Mouse (Mus musculus) frontal cortex, postnatal 10 days (tissue): ENCODE measurements around the gene Sphk1.
A peak's percentile ranks its signal among the peaks of the same experiment; 100 is the strongest.

Experiments used
- DNase-seq, 2 experiments: peaks; one replicate each; pipeline ENCODE4 v3.0.0; 2022; ENCODE audit warnings: low spot score in 2 of 2, mixed read lengths in 1 of 2

The Sphk1 gene

DNA sequence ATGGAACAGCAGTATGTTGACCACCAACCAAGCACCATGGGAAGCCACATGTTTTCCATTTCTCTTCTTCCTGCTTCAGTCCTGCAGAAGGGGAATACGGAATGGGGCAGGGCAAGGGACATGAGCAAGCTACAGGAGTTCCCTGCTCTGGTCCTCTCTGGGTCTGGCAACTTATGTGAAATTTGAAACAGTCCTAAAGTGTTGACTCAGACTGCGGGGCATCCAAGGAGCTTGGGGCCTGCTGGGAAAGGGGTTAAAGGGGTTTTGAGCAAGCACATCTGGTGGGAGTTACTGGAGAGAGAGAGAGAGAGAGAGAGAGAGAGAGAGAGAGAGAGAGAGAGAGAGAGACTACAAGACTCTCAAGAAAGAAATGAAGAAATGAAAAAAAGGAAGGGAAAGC, 22.0 kb upstream of the Sphk1 start:
- no peak for DNase-seq

DNA sequence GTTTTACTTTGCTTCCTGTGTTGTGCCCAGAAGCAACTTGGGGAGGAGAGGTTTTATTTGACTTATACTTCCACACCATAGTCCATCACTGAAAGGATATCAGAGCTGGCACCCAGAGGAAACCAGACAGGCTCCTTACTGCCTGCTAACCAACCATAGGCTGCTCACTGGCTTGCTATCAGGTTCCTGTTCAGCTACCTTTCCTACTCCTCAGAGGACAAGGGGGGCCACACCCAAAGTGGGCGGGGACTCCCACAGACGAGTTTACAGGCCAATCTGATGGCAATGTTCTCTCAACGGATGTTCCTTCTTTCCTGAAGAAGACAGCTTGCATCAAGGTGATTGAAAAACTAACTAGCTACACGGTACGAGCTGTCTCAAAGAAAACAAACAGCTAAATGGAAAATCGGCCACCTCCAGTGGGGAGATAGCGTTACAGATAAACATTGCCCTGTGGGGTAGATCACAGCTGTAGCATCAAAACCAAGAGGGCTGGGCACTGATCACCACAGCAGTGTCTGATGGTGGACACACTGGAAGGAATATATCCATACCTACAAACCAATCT, 19.3 kb upstream of the Sphk1 start:
- DNase-seq = no peak

DNA sequence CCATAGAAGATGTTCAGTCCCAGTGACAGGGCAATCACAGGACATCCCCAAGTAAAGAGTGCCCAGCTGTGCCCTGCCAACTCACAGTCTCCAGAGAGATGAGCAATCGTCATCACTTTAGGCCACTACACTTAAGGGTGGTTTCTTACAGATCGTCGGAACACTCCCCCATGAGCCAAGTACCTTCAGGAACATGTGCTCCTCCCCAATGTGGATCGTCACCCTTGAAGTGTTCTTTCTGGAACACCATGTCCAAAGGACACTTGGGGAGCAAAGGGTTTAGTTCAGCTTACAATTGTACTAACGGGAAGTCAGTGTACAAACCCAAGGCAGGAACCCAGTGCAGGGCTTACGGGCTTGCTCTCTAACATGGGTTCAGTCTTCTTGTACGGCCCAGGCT, 18.6 kb upstream of the Sphk1 start:
- DNase-seq = no peak

DNA sequence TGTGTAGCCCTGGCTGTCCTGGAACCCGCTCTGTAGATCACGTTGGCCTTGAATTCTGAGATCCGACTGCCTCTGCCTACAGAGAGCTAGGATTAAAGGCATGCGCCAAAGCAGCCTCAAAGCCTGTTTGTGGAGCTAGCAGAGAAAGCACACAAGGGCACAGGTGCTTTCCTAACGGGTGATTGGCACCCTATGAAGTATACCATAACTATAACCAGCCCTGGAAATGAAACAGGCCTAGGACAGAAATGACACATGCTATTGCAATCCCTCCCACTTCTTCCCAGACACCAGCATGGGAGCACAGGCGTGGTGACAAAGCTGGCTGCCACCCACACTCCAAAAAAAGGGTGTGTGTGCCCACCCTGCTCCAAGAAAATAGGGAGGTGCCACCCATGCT, 17.7 kb upstream of the Sphk1 start:
- DNase-seq = no peak

DNA sequence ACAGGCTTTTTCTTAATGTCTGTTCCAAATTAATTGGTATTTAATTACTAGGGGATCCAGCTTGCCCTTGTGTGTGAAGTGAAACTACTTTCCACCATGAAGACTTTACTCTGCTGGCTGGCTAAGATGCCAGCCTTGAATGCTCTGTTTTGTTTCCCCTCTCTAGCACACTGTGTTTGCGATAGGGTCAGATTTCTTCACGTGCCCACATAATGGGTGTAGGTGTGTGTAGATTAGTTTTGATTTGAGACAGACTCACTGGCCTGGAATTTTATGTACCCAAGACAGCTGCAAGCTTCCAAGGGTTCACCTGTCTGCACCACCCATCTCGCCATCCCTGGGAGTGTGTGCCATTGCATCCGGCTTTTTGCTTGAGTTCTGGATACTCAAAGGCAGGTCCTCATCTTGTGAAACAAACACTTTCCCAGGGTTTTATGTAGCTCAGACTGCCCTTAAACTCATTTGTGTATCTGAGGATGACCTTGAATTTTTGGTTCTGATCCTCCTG, 17.1 kb upstream of the Sphk1 start:
- DNase-seq = no peak

DNA sequence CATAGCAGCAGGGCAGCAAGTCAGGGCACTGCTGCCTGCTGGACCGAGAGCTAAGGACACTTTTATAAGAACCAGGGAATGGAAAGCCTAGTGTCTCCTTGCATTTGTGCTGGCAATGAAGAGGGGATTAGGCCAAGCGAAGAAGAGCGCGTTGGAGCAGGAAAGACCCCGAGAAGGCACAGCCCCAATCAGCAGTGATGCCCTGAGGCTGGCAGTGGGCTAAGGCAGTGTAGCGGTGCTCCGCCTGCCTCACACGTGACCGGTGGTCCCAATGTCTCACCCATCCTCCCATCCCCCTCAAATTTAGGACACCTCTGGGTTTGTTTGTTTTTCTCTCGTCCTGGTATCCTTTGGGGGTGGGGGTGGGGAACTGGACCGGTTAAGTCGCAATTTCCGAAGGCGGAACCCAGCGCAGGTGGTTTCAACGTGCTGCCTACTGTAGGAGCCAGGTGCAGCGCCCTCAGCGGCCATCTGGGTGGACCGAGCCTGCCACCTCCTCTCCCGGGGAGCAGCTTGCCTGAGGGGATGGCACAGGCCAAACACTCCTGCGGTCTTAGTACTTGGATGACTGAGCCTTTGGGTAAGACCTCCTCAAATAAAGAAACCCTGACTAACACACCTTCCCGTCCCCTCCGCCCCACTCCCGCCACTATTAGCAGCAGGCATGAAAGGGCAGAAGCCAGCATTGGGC, 15.2 kb upstream of the Sphk1 start:
- no peak for DNase-seq

DNA sequence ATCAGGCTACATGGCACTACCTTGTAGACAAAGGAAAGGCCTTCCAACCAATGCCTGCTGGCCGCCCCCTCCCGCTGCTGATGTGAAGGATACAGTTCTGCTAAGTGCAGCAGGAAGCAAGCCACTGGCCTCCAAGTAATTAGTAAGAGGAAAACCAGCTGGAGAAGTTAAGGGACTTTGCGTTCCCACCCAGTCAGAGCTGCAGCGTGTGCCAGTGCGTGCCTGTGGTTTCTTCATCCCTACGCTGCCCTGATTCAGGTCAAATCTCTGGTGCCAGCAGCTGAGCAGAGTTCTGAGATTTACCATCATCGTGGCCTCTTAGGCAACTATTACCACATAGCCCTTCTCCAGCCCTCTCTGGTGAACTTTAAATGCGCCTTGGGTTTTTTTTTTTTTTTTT, 12.2 kb upstream of the Sphk1 start:
- DNase-seq = no peak

DNA sequence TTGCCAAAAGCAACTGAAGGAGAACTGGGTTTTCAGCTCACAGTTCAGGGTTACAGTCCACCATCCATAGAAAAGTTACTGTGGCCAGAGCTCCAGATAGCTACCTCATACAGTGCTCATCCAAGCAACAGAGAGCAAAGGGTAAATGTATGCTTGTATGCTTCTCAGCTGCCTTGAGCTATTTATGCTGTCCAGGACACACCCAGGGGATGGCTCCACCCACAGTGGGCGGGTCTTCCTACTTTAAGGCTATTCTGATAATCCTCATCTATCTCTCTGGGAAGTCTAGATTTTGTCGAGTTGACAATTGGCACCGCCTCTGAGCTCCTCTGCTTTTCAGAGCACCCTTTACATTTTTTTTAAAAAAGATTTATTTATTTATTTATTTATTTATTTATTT, 9.6 kb upstream of the Sphk1 start:
- no peak for DNase-seq

DNA sequence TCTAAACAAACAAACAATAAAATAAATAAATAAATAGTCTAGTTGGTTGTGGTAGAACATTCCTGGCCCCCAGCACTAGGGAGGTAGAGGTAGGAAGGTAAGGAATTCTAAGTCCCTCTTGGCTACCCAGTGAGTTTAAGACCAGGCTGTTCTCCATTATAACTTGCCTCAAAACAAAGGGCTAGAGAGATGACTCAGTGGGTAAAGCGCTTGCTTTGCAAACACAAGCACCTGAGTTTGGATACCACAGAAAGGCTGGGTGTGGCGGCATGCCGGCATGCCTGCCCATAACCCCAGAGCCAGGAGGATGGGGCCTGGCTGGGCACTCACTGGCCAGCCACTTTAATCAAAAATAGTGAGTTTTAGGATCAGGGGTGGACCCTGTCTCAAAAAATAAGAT, 8.7 kb upstream of the Sphk1 start:
- no peak for DNase-seq

DNA sequence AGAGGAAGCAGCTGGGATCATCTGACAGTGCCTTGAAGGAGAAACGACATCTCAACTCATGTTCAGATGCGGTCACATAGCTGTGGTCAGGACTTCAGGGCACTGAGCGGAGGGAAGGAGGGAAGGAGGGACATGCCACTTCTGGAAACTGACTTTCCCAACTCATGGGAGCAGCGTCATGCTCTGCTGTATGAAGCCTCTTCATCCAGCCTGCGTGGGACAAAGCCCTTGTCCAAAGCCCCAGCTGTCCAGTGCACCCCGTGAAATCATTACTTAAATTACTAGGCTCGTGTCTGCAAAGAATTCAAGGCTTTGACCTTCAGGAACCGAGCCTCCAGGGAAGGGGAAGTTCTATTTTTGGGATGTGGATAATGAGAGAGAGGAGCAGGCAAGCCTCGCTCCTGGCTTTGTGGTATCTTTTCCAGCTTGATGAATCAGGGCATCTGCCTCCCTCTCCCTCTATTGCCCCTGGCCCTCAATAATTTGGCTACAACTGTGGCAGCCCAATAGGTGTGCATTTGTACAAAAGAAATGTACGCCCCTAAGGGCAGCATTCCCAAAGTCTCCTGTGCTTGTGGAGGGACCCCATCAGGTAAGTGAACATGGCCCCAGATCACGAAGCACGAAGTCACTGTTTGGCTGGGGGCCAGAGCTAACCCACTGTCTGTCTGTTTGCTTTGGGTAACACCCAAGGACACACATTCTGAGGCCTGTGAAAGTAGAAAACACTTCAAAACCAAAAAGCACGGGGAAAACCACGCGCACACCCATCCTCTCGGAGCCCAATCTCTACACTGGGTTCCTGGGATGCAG, 7.6 kb upstream of the Sphk1 start:
- DNase-seq = no peak

DNA sequence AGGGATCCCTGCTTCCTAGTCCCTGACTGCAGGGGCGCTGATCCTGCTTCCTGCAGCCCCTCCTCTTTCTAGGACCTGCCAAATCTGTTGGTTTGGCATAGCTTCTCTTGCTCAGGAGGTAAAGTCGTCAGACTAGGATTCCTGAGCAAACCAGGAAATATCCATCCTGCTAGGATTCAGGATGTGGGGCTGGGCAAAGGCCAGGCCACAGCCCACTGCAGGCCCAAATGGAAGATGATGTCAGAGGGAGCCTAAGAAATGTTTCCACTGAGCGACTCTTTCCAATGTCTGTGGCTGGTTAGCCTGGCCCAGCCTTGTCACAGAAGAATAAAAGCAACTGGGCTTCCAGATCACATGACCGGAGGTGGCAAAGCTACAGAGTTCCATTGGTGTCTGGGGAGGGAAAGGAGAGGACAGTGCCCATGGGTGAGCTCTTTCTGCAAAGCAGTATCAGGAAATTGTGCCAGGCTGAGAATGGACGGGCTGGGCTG, 7.0 kb upstream of the Sphk1 start:
- DNase-seq = no peak

DNA sequence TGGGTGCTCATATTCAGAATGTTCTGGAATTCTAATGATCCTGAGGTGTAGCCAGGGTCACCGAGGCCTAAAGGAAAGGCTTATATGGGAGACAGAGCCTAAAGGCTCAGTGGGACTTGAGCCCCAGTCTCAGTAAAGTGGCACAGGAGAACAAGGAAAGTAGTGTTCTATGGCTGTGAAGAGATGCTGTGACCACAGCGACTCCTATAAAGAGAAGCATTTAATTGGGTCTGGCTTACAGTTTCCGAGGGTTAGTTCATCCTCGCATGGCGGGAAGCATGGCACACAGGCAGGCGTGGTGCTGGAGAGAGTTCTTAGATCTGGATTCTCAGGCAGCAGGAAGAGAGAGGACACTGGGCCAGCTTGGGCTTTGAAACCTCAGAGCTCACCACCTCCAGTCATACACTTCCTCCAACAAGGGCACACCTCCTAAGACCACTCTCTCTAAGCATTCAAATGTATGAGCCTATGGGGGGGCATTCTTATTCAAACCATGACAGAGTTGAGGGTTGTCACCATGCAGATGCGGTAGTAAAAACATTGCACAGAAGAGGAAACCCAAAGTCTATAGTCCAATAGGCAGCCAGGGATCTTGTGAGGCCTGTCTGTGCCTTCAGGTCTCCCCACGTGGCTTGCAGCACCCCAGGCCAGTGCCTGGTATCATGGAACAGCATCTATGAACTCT, 1.9 kb upstream of the Sphk1 start:
- DNase-seq = no peak

DNA sequence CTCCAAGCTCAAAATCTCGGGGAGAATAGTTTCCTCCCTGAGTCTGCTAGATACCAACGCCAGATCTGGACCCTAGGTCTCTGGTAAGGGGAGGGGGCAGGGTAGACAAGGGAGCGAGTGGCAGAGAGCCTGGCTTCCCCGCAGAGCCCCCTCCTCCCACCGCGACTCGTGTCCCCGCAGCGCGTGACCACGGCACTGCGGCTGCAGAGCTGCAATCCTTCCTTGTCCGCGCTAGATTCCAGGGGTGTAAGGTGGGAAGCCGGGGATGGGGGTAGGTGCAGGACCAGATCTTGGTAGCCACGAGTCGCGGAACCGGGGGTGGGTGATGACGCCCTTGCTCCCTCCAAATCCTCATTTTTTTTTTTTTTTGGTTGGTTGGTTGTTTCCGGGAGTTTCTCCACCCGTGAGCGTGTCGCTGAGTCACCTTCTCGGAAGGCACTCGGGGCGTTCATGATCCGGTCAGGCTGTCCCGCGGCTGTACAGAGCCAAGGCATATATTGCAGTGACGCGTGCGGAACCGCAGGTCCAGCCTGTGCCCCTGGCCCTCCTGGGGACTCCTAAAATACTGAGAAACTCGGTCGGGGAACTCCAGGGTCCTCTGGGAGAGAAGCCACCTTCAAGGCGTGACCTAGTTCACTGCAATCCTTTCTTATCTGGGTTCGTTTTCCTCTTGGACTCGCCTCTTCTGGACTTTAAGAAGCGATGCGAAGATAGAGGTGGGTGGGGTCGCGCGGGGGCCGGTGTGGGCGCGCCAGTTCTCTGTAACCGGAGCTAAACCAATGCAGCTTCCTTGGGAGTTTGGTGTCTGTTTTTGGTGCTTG, 856 bp downstream of the Sphk1 start:
- peak in 1 of 2 experiments; percentile 13 for DNase-seq

DNA sequence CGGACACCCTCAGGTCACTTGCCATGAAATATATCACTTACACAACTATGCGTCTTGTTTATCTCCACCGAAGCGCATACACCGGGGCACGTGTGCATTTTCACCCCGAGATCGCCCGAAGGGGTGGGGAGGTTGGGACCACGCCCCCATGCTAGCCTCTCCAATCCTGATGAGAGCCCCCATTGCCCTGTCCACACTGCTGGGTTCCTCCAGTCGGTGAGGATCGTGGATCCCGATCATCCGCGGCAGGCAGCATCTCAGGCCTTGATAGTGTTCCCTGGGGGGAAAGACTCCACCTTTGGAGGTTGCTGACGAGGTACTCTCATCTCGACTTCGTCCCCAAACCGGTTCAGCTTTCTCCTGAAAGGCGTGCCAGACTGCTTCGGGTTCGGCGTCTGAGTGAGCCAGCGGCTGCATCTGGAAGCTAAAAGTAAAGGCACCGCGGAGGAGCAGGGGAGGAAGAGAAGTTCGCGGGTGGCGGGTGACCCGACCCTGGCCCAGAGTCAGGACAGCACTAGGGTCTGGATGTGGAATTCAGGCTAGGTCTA, 1.6 kb downstream of the Sphk1 start:
- DNase-seq = peak in 1 of 2 experiments; percentile 21

DNA sequence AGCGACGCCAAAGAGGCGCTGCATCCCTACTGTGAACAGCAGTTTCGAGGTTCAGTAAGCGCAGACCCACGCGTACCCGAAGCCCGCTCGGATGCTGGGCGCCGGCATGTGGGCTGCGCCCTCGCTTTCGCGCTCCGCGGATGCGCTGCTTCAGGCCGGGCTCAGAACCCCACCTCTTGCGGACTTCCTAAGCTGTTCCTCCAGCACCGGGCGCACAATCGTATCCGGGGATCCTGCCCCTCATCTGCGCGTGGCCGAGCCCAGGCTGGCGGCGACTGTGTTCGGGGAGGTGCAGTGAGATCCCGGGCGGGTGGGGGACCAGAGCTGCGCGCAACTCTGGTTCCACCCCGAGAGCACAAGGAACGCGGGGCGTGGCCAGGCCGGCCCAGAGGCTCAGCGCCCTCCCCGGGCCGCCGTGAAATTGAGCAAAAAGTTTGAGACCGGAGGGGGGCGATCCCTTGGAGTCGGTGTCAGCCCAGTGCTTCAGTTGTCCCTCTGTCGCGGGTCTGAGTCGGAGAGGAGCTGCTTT, 2.1 kb downstream of the Sphk1 start:
- no peak for DNase-seq

DNA sequence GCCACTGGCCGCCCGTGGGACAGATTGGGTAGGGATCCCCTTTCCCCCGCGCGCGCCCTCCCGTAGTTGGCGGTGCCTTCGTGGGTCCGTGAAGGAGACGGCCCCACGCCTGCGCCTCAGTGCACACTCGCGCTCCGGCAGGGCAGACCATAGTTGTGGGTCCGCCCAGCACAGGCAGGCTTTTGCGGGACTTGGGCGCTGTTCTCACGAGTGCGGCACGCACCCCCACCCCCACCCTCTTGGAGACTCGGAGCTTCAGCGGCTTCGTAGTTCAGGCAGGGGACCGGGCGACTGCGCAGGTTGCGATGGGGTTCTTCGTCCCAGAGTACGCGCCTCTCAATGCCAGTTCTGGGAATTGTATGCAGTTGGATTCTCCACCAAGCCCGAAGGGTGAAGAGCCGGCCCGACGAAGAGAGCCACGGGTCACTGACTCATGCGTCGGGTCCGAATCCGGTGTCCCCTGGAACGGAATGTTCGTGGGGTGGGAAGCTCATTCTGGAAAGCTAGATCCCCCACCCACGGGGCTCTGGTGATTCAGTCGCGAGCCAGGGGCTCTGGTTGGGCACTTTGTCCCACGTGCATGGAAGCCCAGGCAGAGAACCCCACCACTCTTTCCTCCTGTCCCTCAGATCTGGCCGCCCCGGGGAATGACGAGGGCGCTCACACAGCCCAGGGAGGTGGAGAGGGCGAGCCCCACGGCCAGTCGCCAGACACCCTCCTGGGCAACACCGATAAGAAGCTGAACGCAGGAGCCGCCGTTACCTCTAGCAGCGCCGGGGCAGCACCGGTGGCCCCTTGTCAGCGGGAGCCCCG, 2.8 kb downstream of the Sphk1 start:
- no peak for DNase-seq

DNA sequence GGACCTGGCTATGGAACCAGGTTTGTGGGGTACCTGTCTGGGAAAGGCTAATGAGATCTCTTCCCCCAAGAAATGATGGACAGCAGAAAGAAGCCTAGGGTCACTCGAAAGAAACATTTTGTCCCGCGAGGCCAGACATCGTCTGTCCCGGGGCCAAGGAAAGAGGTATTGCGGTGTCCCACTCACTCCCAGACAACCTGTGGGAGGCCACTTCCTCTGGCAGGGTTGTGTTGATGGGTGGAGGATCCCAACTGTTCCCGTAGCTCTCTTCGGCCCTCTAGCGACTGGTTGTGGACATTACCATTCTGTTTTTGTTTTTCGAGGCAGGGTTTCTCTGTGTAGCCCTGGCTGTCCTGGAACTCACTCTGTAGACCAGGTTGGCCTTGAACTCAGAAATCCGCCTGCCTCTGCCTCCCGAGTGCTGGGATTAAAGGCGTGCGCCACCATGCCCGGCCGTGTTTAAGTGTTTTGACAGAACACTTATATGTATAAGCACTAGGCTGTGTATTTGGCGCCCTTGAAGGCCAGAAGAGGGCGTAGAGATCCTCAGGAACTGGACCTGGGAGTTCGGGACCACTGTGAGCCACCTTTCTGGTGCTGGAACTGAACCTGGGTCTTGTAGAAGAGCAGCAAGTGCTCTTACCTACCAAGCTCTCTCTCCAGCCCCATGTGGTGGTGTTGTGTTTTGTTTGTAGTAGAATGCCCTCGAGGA, 3.6 kb downstream of the Sphk1 start:
- no peak for DNase-seq

DNA sequence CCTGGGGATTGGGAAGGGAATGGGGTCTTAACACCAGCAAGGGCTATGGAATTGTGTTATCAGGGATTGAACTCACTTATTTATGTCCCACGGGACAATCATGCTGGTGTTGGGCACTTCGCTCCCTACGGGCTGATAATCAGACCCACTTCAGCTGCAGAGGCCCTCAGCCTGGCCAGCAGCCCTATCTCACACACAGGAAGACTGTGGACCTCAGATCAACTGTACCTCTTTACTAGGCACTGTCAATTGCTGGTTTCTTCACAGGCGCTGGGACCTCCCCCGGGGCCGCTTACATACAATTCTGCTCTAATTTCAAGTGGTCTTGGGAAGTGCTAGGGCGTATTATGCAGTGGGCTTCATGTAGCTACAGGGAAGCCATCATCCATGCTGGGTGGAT, 6.0 kb downstream of the Sphk1 start:
- no peak for DNase-seq

DNA sequence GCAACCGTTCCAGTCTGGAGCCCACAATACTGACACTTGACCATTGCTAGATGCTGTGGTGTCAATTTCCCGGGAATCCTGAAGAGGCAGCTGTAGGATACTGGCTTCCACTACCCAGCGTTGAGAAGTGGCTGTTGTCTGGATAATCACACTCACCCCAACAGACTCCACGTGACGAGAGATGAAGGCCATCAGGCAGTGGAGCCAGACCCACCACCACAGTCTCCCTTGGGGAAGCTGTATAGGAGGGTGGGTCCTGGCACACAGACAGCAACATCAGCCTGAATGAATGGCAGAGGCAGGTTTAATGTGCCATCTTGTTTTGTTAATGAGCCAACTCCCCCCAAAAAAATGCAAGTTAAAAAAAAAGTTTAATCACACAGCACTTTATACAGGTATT, 6.7 kb downstream of the Sphk1 start:
- DNase-seq = no peak
